Mouse (Mus musculus): ENCODE measurements around the gene Bax.
"Not testable (repeated sequence)": the region's sequence is repeated elsewhere in the genome, so short reads cannot be mapped to it uniquely, and the experiment has no call there.

Bax gene

DNA sequence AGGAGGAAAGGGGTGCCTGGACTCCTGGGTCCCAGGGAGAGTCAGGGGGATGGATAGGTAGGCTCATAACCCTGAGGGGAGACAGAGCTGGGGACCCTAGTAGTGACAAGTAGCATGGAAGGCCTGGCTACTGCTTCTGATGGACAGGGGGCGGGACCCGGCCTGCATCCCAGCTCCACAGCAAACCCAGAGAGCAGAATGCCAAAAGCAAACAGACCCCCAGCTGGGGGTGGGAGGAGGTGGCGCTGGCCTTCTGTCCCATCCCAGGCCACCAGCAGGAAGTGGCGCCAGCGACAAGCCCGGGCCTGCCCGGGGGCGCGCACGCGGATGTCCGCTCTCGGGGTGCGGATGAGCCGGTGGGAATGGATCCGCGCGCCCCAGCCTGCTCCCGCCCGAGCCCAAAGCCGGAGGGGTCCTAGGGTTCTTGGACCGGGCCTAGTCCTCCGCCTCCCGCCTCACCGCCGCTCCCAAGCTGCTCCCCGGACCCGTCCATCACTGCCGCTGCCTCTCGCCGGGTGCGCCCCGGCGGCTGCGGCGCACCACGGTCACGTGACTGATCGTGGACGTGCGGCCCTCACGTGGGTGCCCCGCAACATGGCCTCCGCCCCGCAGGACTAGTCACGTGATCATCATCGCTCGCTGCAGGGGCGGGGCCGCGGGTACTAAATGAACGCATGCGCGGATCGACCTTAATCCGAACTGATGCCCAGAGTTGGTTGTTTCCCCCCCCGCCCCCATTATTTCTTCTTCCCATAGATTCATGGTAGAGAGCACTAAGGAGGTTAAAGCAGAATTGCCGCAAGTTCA lies at the start of gene Bax:
TSS of gene Bax (minus strand) at position 616 of the 807 bp plus-strand sequence.
- peak; percentile 92 for DNase-seq (ENCODE audit: low read depth, low spot score)

DNA sequence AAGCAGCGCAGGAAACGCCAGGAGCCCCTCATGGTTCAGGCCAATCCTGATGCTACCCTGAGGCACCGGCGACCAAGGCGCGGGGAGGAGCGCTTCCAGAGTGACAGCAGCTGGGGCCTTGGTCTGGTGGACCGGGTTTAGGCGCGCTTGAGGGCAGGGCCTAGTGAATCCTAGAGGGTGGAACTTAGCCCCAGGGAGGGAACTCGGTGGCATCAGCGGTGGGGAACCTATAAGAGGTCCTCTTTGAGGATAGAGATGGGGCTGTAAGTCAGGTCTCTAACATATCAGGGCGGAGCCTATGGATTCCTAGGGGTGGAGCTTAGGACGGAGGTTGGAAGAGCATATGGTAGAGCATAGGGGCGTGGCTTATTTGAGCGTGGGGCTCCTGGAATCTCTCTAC lies 48.7 kb upstream of the Bax start:
- DNase-seq (ENCODE audit: low read depth, low spot score) = no peak

DNA sequence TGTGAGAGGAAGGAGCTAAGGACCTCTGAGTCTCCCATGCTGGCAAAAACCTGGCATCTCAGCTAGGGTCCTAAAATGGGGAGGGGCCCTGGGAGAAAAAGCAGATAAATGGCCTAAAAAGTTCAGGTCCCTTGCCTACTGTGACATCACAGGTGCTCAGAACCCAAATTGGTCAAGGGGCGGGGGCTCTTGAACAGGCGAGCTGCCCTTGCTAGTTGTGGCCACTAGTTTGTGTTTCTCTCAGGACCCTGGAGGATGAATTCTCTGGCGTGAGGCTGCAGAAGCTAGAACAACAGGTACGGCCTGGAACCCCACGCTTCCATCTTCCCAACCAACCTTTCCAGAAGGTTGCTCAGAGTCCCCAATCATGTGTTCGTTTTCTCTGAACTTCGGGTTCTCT lies 47.7 kb upstream of the Bax start:
- no peak for DNase-seq (ENCODE audit: low read depth, low spot score)

- peak; percentile 86 for DNase-seq (ENCODE audit: low read depth, low spot score)
Measured at GRCm38 (mm10) chr7:45509912-45510787, 43.5 kb upstream of the Bax start, which contains the start of gene Nucb1. Gene Nucb1, minus strand, starts transcription at chr7:45510406.

DNA sequence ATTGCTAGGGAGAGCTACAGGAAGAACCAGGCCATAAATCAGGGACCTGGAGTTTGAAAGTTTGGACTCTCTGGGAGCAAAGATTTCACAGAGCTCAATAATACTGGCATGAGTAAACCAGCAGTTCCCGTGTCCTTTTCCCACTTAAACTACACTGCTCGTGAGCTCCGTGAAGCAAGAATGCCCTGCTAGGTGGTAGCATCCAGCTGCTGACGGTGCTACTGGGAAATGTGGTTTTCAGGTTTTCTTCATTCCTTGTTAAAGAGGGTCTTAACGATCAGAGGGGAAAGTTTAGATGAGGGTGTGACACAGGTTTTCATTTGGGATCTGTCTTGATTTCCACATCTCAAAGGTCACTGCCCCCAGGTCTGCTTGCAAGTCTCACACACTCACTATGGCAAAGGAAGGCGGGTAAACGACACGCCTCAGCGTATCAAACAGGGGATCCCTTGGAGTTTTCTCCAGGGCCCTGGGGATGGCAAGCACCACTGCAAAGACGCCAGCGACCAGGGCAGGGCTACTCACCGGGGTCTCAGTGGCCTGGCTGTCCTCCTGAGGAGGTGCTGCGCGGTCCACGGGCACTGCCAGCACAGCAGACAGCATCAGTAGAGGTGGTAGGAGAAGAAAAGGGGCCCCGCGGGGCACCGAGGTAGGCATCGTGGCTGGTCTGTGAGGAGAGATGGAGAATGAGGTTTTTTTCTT lies 42.6 kb upstream of the Bax start:
- no peak for DNase-seq (ENCODE audit: low read depth, low spot score)

GRCm38 (mm10) chr7:45508561-45508960 lies 41.9 kb upstream of the Bax start:
- no peak for DNase-seq (ENCODE audit: low read depth, low spot score)

GRCm38 (mm10) chr7:45507583-45507982 lies 40.9 kb upstream of the Bax start:
- no peak for DNase-seq (ENCODE audit: low read depth, low spot score)

GRCm38 (mm10) chr7:45498427-45498826 lies 31.7 kb upstream of the Bax start:
- DNase-seq (ENCODE audit: low read depth, low spot score) = no peak

DNA sequence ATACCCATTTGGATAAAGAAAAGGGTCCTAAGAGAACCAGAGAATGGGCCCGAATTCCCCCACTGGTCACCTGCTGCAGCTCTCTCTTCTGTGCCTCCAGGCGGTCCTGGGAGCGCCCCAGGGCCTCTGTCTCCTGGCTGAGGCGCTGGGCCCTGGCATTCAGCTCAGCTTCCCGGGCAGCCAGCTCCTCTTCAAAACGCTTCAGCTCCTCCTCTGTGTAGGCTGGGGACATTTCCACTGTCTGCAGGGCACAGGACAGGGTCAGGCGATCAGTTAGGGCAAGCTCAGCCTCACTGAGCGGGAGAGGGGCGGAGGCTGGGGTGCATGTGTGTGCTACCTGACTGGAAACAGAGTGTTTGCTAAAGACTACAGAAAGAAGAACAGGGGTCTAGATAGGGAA lies 27.9 kb upstream of the Bax start:
- no peak for DNase-seq (ENCODE audit: low read depth, low spot score)

GRCm38 (mm10) chr7:45492951-45493350 lies 26.3 kb upstream of the Bax start:
- no peak for DNase-seq (ENCODE audit: low read depth, low spot score)

DNA sequence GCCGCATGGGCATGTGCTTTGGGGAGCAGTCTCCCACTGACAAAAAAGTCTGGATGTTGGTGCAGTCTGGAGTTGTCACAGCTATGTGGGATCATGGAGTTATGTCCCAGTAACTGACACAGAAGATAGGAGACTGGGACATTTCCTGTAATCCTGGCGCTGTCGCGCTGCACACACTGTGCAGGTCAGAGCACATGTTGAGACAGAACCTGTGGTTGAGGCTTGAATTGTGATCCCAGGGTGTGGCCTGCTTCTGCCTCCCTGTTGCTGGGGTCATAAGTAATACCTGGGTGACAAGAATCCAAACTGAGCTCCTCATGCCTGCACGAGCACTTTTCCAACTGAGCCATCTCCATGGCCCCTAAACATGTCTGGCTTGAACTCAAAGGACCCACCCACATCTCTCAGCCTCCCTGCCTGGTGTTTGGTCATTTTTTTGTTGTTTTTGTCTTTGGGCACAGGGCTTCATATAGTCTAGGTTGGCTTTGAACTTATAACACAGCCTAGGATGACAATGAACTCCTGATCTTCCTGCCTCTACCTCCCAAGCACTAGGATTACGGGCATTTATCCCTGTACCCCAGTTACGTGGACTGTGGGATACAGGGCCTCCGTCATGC lies 25.6 kb upstream of the Bax start:
- no peak for DNase-seq (ENCODE audit: low read depth, low spot score)

DNA sequence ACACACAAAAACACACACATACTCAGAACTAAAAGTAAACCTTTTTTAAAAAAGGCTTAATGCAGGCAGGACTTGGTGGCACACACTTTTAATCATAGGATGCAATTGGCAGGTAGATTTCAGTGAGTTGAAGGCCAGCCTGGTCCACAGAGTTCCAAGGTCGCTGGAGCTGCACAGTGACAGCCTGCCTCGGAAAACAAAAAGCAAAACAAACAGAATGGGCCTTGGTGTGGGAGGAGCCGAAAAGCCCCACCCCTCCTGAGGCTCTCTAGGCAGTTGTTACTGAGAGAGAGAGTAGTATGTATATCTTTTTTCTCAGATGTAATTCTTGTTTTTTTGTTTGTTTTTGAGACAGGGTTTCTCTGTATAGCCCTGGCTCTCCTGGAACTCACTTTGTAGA lies 24.6 kb upstream of the Bax start:
- no peak for DNase-seq (ENCODE audit: low read depth, low spot score)

- DNase-seq (ENCODE audit: low read depth, low spot score) = no peak
Measured at GRCm38 (mm10) chr7:45490822-45491221, 24.1 kb upstream of the Bax start.

- no peak for DNase-seq (ENCODE audit: low read depth, low spot score)
Measured at GRCm38 (mm10) chr7:45489578-45489977, 22.9 kb upstream of the Bax start.

DNA sequence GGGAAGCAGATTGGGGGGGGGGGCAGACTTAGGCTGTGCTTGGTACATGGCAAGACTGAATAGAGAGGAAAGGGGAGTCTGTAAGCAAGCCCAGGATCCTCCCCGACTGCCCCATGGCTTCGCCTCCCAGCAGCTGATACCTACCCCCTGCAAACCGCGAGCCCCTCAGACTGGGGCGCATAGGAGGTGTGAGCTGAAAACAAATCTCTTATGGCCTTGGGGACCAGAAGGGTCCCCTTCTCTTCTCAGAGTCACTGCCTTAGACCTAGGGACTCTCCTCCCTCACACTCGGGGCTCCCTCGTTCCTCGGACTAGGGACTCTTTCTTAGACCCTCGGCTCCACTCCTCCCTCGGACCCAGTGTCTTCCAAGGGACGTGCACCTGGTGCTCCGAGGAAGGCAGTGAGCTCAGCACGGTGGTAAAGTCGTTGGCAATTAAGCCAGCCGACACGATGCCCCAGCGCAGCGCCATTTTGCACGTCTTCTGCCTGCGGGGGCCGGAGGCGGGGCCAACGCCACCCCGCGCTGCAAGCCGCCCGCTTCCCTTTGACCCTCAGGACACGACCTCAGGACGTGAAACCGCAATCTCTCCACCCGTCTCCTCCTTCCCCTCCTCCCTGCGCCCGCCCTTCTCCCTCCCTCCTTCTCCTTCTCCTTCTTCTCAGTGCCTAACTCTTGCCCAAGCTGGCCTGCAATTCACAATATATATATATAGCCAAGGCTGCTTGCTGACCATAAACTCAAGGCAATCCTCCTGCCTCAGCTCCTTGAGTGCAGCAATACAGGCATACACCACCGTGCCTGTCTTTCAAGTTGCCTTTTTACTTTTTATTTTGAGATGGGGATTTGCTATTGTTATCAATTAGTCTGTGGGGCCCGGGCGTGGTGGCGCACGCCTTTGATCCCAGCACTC lies 21.9 kb upstream of the Bax start, which contains the start of gene Dhdh:
TSS of gene Dhdh (minus strand) at position 513 of the 912 bp plus-strand sequence.
- no peak for DNase-seq (ENCODE audit: low read depth, low spot score)

GRCm38 (mm10) chr7:45487861-45488292 lies 21.2 kb upstream of the Bax start:
- no peak for DNase-seq (ENCODE audit: low read depth, low spot score)

DNA sequence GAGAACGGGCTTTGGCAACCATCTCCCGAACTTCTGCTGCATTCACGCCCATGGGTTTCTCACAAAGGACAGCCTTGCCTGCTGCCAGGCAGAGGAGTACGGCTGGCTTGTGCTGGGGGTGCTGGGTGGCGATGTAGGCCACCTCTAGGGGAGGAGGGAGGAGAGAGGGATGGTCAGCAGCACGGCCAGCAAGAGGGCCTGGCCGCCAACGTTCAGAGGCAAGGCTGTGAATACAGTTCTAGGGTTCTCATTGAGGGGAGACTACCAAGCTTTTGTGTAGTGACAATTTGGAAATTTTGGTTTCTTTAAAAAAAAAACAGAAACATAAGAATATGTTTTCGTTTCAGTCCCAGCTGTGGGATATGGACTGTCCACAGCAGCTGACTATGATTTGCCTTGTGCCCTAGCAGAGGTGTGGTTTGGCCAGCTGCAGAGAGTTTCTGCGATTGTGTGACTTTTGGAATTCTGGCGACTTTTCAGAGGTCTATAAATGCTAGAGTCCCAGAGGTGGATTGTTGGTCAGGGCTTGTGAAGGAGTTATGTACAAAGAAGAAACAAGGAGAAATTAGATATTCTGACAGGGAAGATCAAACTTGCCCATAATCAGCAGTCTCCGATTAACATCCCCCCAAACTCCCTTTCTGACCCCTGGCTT lies 20.2 kb upstream of the Bax start, which contains the start of gene Gm45808:
TSS of gene Gm45808 (minus strand) at position 51 of the 655 bp plus-strand sequence.
- no peak for DNase-seq (ENCODE audit: low read depth, low spot score)

- DNase-seq (ENCODE audit: low read depth, low spot score) = no peak
Measured at GRCm38 (mm10) chr7:45486158-45486557, 19.5 kb upstream of the Bax start.

DNA sequence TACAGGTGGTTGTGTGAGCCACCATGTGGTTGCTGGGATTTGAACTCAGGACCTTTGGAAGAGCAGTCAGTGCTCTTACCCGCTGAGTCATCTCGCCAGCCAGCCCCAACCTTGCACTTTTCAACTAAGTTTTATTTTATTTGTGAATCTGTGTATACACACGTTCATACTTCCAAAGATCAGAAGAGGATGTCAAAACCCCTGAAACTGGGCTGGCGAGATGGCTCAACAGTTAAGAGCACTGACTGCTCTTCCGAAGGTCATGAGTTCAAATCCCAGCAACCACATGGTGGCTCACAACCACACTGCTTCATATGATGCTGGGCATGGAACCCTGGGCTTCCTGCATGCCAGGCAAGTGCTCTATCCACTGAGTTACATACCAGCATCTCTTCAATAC lies 18.3 kb upstream of the Bax start:
- DNase-seq (ENCODE audit: low read depth, low spot score) = not testable (repeated sequence)

- no peak for DNase-seq (ENCODE audit: low read depth, low spot score)
Measured at GRCm38 (mm10) chr7:45482166-45482565, 15.5 kb upstream of the Bax start.

Measured in embryo, embryonic 11.5 days (tissue).